Mouse (Mus musculus) left cerebral cortex, adult 18-20 months (tissue): Measurements from ENCODE around the gene Hjurp. TPM values are rescaled to one million over a fixed set of nuclear protein-coding genes. Genes with fewer than 3 reads are reported as not detected.

Experiments used
- DNase-seq, 2 experiments: peaks; one replicate each; pipeline ENCODE4 v3.0.0; 2021 to 2022; ENCODE audit warnings: low spot score in 2 of 2, mixed read lengths in 1 of 2
- total RNA-seq, 2 experiments: library from RNA; stranded (reverse); gene quantifications; 2 replicates each; pipeline ENCODE4 v1.2.3; 2021

The Hjurp gene
- total RNA-seq, 2 experiments from 2014 or later: 46.6 to 48.6 TPM

DNA sequence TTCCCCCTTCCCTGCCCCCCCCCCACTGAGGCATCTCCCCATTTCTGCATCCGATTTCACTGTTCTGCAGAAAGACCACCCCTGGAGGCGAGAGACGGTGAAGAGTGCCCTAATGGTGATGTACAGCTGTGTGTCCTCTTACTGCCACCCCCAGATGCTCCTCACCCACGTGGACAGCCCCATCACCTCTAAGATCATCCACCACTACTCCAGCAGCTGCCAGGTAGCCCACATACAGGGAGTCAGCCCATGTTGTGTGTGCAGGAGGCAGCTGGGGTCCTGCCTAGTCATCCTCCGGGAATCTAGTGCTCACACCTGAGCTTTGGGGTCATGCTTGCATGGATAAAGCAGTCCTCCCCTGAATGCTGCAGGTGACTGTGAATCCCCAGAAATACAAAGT, 33.6 kb downstream of the Hjurp start:
- DNase-seq: no peak

DNA sequence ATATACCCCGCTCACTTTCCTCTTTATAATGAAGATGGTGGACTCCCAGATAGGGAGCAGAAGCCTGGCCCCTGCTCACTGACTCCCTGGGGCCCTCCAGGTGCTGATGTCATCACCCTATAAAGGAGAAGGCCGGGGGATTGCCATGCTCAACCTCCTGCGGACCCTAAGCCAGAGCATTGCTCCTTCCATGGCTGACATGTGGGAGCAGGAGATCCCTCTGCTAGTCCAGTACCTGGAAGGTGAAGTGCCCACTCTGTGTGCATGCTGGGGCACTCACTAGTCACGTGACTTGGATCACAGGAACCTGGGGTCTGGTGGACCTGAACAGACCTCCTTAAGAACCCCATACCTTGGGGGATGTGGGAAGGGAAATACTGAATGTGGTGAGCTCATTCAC, 36.9 kb downstream of the Hjurp start:
- DNase-seq: no peak

DNA sequence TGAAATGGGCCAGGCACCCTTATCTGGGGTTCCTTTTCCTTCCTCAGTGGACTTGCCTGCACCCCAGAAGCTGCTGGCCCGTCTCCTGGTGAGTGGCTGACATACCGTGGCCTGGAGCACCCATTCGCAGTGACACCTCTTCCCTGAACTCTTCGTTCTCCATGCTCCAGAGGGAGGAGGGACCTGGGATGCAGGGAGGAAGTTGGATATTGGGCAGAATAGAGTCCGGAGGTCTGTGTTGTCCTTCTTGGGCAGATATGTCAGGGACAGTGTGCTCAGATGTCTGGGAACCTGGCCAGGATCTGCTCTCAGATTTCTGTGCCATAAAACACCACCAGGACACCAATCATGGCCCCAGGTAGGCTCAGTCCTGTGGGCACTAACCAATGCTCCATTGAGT, 37.4 kb downstream of the Hjurp start:
- no peak for DNase-seq

DNA sequence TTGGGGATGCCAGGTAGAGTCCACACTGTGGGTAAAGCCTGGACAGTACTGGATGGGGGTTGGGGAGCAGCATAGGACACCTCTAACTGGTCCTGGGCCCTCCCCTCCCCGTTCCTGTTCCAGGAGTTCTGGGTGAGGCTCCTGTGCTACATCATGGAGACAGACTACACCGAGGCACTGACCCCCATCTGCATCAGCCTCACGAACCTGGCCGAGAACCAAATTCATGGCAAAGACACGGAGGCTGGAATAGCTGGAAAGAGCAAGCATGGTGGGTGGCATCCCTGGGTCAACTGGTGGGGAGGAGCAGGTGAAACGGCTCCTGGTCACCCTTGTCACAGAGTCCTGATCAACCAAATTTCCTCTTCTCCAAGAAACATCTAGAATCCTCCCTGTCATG, 38.7 kb downstream of the Hjurp start:
- DNase-seq: no peak

DNA sequence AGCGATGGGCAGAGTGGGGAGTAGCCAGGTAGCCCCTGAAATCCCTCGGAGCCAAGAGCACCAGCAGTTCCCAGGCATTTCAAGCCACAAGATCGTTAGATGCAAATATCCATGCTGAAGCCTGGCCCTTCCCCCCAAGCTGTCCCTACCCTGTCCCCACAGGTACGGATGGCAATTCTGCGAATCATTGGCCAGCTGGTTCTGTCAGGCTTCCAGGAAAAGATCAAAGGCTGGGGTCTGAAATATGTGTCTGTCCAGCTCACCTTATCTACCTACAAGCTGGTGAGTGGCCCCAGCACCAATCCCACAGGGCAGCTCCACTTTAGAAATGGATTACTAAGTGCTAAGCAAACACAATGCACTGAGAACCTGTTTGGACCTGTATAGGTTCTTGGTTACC, 40.1 kb downstream of the Hjurp start:
- DNase-seq: no peak

DNA sequence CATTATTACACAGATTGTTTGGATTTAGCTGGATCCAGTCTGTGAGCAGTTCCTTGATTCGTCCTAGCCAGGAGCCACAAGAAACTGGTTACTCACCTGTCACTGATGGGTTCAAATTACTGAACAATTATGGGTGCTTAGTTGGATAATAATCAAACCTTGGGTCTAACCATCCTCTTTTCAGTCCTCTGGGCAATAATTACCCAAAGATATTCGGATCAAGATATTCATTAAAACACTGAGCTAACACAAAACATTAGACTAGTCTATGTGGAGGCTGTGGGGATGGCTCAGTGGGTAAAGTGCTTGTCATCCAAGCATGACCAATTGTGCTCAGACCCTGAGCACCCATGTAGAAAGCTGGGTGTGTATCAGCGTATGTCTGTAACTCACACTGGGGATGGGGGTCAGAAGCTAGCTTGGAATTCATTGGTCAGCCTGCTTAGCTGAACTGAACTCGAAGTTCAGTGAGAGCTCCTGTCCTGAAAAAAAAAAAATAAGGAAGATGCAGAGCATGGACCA, 41.5 kb downstream of the Hjurp start:
- DNase-seq: no peak

DNA sequence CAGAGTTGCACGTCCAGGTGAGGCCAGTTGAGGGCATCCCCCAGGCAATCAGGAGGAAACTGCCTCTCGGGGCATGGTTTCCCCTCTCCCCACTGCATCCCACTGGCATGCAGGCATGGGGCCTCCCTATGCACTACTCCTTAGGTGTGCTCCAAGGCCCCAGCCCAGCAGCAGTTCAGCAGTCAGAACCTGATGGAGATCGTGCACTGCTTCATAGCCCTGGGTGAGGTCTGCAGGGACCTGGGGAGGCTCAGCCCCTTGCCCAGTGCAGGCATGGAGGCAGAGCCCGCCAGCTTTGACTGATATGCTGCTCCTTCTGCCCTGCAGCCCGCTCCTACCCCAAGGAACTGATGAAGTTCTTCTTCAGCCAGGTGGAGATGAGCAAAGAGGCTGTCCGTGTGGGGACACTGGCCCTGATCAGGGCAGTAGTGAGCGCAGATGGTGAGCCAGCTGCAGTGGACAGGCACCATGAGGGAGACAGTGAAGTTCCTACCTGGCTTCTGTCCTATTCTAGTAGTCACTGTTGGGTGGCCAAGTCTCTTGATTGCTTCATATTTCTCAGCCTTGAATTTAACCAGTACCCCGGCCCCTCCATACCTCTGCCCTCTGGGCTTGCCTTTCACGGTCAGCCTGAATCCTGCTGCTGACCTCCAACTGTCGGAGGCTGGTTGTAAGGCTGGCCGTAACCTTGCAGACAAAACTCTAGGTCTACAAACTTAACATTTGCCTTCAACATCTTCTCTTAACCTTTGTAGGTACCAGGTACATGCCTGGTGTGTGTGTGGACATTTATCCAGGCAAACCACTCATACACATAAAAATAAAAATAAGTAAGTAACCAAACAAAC, 42.2 kb downstream of the Hjurp start:
- no peak for DNase-seq

DNA sequence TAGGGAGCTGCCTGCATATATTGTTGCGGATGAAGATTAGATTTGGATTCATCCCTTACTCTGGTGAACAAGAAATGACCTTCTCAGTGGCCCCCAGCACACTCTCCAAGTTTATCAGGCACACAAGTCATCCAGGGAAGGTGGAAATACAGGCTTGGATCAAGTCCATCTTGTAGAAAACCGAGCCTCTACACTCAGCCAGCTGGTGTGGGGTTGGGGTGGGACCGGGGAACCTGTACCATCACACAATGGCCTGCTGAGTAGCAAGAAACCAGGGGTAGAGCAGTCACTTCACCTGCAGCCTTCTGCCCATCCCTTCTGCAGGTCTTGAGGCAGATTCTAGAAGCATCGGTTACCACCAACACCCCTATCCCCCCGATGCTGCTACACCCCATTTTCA, 42.8 kb downstream of the Hjurp start:
- no peak for DNase-seq

DNA sequence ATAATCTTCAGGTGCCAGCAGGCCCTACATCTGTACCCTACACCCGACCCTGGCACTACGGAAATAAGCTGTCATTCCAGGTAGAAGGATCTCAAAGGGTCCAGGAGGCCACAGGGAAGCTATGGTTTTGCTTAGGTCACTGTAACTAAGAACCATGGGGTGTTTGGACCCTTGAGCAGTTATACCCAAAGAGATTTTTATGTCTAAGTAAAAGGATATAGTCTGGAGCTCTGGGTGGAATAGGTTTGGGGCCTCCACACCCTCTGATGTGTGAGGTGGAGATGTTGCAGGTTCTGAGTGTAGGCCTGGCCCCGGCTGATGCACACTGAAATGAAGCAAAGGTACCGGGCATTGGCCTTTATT, 43.2 kb downstream of the Hjurp start:
- DNase-seq: no peak

DNA sequence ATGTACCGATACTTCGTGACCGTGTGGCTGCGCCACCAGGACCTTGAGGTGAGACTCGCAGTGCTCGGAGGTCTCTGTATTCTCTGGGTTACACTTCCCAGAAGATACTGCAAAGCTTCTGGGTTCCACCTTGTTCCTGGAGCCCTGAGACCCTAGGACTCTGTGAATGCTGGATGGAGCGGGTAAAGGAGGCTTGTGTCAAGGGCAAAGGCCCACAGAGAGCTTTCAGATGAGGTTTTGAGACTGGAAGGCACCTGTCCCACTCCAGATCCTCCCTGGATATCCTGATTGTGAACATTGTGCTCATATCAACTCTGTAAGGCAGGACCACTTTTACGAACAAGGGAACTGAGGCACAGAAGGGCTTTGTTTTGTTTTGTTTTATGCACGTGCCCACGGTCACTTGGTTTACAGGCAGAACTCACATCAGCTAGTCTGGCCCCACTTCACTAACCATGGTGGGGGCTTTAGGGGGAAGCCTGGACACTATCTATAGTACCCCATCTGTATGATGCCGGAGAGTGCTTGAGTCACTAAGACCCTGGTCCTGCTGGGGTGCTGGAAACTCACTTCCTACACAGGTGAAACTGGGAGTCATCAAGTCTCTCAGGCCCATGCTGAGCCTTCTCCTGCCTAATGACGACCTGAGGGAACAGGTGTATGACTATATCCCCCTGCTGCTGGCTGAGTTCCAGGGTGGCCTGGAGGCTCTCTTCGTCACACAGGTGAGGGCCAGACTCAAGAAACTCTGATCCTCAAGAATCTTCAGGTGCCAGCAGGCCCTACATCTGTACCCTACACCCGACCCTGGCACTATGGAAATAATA, 43.8 kb downstream of the Hjurp start:
- no peak for DNase-seq

DNA sequence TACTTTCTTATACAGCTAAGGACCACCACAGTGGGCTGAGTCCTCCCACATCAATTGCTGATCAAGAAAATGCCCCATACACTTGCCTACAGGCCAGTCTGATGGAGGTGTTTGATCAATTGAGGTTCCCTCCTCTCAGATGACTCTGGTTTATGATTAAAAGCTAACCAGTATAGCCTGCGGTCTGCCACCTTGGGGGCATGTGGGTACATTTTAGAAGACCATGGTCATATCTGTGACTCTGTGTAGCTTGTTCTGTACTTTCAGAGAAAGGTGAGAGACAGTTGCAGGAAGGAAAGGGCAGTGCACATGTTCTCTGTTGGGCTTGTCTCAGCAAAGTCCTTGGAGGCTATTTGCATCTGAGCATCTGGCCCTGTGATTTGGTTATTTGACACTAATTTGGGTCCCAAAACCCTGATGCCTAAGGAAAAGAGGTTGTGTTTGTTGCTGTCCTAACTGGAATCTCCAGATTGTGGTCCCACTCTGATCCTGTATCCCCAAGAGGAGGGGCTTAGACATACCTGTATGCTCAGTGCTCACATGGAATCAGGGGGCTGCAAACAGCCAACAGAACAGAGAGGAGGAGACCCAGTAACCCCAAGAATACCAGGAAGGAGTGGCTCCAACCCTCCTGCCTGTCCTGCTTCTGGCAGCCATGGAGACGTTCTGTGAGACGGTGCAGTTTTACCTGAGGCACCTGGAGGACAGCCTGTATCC, 44.6 kb downstream of the Hjurp start:
- DNase-seq: no peak

DNA sequence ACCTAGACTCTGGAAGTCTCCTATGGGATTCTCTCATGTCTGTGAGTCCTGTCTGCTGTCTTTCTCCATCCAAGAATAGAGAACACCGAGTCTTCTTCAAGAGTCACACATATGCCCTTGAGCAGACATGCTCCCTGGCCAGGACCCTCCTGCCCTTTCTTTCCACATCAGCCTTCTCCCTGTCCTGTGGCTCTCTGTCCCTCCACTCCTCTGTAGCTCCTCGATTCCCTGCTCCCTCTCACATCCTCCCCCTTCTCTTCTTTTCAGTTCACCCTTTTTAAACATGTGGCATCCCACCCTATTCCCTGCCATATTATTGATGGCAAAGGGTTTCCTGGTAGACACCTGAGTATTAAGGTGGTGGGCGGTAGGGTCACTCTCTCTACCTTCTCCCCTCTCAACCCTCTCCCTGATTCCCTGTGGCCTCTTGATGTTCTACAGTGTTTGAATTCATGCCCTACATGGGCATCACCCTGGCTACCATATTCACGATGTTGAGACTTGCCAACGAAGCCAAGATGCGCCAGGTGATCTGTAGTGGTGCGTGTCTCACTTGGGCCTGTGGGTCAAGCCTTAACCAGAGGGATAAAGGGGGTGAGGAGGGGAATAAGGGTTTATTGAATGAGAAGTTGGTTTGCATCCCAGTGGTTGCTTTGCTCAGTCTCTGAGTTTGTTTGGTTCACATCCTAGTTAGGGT, 45.5 kb downstream of the Hjurp start:
- no peak for DNase-seq

DNA sequence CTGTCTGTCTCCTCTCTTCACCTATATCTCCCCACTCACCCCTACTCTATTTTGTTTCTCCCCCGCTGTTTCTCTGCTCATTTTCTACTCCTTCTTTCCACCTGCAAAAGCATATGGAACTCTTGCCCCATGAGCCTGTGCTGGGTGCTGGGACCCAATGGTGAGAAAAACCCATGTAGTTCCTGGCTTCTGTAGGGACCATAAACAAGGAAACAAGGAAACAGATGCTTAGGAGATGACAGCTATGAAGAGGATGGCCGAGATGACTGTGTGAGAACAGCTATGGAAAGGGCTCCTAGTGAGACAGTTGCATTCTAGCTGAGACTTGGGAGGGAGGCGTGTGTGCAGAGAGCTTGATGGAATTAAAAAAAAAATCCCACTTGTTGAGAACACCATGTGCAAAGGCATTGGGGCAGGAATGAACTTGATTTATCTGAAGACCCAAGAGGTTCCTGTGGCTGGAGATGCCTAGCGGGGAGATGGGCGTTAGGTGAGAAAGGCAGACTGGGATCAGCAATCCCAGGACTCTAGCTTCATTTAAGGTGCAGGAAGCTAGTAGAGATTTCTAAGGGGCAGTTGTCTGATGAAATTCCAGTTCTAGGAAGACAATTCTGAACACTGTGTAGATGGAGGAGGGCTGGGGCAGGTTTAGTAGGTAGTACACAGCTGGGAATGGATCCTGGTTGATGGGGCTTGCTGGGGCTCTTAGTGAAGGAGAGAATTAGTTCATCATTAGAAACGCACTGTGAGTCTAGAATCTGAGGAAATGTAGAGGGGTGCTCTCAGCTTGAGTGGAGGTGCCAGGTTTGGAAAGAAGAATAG, 46.2 kb downstream of the Hjurp start:
- DNase-seq: no peak

DNA sequence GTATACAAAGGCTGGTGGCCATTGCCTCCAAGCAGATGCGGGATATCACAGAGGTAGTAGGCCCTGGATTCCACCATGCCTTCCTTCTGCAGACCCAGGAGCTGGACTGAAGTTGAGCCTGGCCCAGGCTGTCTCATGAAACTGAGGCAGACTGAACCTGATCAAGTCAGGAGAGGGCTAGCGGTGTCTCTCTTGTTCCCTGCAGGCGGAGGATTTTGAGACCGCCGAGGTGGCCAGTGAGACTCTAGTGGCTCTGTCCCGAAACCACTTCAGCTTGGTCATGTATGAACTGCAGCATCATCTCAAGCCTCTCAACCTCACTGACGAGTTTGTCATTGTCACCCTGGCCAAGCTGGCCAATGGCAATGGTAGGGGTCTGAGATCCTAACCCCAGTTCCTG, 47.0 kb downstream of the Hjurp start:
- no peak for DNase-seq

DNA sequence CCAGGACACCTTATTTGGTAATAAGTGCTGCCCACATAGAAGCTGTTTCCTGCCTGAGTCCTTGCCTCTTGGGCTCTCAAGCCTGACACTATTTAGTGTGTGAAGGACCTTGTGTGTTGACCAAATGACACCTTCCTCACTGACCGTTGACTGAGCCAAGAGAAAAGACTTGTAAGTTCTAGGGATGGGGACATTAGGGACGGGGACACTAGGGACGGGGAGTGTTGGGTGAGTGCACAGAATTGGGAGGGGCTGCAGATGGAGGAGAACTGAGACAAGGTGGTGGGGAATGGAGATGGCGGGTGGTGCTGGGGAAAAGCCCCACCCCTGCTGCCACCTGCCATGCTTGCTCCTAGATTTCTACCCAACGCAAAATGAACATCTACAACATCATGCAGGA, 47.4 kb downstream of the Hjurp start:
- no peak for DNase-seq

DNA sequence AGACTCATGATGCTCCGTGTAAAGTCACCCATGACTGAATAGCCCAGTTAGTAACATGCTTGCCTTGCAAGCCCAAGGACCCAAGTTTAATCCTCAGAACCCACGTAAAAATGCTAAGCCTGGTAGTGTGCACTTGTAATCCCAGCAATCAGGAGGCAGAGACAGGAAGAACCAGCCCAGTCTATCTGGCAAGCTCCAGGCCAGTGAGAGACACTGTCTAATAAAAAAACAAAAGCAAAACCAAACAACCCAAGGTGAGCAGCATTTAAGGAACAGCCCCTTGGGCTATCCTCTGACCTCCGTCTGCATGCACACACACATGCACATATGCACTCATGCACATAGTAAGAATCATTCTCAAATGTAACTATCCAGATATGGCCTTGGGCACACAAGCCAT, 47.9 kb downstream of the Hjurp start:
- DNase-seq: no peak

DNA sequence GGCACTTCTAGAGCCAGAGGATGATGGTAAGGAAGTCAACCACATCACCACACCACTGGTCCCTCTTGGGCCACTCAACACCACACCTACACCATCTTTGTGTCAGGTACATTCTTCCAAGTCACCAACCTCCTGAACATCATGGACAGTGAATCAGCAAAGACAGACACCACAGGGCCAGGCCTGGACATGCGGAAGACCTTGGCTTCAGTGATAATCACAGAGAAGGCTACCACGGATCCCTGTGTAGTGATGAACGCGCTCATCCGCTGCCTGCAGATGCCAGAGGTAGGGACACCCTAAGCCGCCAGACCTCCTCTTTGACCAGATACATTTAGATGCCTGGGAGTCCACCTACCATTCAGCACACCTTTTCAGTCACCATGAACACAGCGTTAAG, 49.3 kb downstream of the Hjurp start:
- no peak for DNase-seq

DNA sequence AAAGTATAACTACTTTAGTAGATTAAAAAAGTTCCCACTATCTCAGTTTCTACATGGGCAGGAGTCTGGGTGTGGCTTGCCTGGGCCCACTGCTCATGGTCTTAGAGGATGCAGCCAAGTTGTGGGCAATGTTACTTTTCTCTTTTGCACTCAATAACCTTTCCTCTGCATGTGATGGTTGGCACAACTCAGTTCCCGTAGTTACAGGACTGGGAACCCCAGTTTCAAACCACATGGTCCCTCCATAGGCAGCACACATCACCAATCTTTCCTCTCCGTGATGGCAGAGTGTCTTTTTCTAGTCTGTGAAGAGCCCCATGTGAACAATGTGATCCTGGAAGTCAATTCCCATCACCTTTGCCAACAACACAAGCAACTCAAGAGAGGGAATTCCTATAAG, 50.0 kb downstream of the Hjurp start:
- DNase-seq: peak in 1 of 2 experiments; percentile 2

DNA sequence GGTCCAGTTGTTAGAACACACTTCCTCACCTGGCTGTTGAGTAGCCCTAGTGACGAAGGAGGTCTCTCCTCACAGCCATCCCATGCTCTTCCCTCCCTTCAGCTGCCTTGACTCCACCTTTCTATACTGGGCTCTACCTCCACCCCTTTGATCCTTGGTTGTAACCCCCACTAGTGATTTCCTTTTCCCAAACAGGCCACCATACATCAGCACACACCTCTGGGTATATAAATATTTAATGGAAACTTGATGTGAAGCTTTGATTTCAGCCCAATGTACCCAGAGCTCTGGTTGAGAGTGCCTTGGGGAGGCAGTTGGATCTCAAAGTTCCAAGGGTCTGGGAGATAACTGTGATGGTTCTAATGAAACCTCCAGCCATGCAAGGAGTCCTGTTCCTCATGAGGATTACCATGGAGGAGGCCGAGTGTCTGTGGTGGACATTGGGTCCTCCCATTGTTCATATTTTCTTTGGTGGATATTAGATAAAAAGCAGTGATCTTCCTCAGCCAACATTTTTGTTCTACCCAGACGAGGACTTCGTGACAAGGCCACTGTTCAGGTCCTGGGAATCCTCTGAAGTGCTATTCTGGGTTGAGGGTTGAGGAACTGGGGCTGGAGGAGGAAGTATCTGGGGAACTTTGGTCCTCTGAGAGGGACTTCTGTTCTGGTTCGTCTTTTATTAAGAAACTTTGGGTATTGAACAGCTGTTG, 50.6 kb downstream of the Hjurp start, which contains the start of gene Mroh2a:
Mroh2a (plus strand) TSS at position 317 of the 710 bp plus-strand sequence.
- peak in 1 of 2 experiments; percentile 1 for DNase-seq
